Mouse (Mus musculus) MEL (cell line): ENCODE results near the gene Selplg.

Experiments
- BHLHE40 ChIP-seq: IDR thresholded peaks from 2 replicates; pipeline ENCODE4 v1.6.1; 2012; ENCODE audit warnings: low read depth, mild to moderate bottlenecking, inconsistent platforms, low read length, improper control_type of control experiment, borderline replicate concordance
- CHD2 ChIP-seq: IDR thresholded peaks from 2 replicates; pipeline ENCODE4 v1.6.1; 2011; ENCODE audit warnings: low read length, improper control_type of control experiment
- CTCF ChIP-seq, 3 experiments: IDR thresholded peaks in 2 of 3; conservative IDR thresholded peaks in 1 of 3; 2 replicates each; pipeline ENCODE4 v1.5.1; 2011 to 2012; ENCODE audit warnings: low read length in 3 of 3, low read depth in 2 of 3, mild to moderate bottlenecking in 2 of 3, improper control_type of control experiment in 1 of 3, inconsistent platforms in 1 of 3, mixed read lengths in 1 of 3, moderate library complexity in 1 of 3; ENCODE audit not compliant: control insufficient read depth in 1 of 3, insufficient read depth in 1 of 3, poor library complexity in 1 of 3, severe bottlenecking in 1 of 3
- MAFK ChIP-seq: IDR thresholded peaks from 2 replicates; pipeline ENCODE4 v1.6.1; 2011; ENCODE audit warnings: low read depth, mild to moderate bottlenecking, low read length, improper control_type of control experiment, borderline replicate concordance
- MEF2A ChIP-seq: IDR thresholded peaks from 2 replicates; pipeline ENCODE4 v1.6.1; 2014; ENCODE audit warnings: low read depth, mild to moderate bottlenecking, inconsistent platforms, low read length, improper control_type of control experiment; ENCODE audit not compliant: poor library complexity, insufficient replicate concordance, severe bottlenecking; ENCODE audit errors: extremely low read depth
- POLR2AphosphoS2 ChIP-seq: IDR thresholded peaks from 2 replicates; pipeline ENCODE4 v1.6.1; 2011; ENCODE audit warnings: low read length, improper control_type of control experiment
- RCOR1 ChIP-seq: IDR thresholded peaks from 2 replicates; pipeline ENCODE4 v1.6.1; 2012; ENCODE audit warnings: low read depth, mild to moderate bottlenecking, inconsistent platforms, low read length, improper control_type of control experiment
- ZNF384 ChIP-seq: IDR thresholded peaks from 2 replicates; pipeline ENCODE4 v1.6.1; 2012; ENCODE audit warnings: low read depth, mild to moderate bottlenecking, inconsistent platforms, low read length, improper control_type of control experiment

DNA sequence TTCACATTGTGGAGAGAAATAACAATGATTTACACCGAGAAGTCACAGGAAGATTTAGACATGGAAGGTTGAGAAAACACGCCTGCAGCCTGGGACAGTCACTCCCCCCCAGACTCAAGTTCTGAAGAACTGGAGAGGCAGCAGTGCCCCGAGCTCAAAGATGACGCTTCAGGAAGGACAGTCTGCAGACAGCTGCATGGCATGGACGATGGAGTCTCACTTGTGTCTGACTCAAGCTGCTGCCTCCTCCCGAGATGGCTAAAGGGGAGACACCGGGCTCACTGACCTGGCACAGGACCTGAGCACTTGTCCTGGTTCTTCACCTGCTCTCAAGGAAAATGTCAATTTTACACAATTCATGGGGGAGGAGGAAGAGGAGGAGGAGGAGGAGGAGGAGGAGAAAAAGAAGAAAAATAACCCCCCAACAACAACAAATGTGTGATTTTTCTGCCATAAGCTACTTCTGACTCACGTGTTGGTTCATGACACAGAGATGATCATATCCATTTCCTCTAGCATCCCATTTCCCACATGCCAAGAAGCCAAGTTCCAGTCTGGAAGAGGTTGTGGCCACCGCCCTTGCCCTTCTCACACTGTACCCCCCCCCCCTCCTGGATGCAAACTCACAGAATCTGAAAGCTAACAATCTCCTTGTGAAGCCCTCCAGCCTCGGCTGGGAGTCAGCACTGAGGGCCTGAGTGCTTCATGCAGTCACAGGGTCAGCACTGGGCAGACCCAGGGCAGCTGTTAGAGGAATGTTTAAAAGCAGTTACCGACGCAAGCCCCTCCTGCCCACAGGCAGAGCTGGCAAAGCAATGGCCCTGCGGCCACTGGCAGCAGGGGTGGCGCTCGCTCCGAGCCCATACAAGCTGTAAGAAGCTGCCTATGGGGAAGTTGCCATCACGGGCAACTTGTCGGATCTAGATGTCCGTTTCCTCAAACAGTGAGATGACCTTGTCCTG is 41.9 kb upstream of the Selplg start:
- TF ChIP-seq CHD2 (no peak), POLR2AphosphoS2 (no peak), BHLHE40 (no peak), CTCF (IDR thresholded peaks at IDR 0.05 in 2 of 3, conservative IDR thresholded peaks at IDR 0.05 in 1 of 3; ENCODE audit: control insufficient read depth in 1 of 3, insufficient read depth in 1 of 3, low read depth in 2 of 3, low read length in 3 of 3, poor library complexity in 1 of 3, severe bottlenecking in 1 of 3) (no peak), ZNF384 (no peak), MEF2A (no peak), MAFK (no peak), RCOR1 (no peak)
